Mouse (Mus musculus) c-Kit-negative CD71-positive TER-119-positive erythroid progenitor cells, embryonic 14.5 days (primary cell): Measurements from ENCODE around the gene Plin2.
A peak's percentile ranks its signal among the peaks of the same experiment; 100 is the strongest.

ENCODE experiments used
- DNase-seq: peaks from one replicate; pipeline ENCODE4 v3.0.0-alpha.2; 2013; ENCODE audit warnings: low read depth, low spot score

The Plin2 gene

GRCm38 (mm10) chr4:86669780-86670201, at the start of gene Plin2:
Plin2 (minus strand) TSS chr4:86670060.
- DNase-seq: peak; percentile 66

DNA sequence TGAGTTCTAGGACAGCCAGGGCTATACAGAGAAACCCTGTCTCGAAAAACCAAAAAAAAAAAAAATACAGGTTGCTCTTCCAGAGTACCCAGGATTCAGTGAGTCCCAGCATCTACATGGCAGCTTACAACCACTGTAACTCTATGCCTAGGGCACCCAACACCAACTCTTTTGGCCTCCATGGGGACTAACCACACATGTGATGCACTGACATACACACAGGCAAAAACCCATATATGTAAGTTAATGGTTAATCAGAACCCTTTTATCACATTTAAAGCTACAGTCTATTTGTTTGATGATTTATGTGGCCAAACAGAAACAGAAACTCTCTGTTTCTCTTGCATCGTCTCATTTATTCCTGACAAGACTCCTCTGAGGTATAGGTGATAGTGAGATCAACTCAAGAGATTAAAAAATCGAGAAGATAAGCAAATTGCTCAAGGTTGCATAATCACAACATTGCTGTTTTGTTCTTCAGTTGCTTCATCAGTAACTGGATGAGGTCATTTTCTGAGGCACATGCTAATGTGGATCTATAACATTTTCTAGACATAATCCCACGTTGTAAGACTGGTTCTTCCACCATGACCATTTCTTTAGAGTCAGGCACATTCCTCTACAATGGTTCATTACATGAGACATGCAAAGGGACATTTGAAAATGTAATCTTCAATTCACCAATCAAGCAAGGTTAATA, 49.2 kb upstream of the Plin2 start:
- DNase-seq: no peak

DNA sequence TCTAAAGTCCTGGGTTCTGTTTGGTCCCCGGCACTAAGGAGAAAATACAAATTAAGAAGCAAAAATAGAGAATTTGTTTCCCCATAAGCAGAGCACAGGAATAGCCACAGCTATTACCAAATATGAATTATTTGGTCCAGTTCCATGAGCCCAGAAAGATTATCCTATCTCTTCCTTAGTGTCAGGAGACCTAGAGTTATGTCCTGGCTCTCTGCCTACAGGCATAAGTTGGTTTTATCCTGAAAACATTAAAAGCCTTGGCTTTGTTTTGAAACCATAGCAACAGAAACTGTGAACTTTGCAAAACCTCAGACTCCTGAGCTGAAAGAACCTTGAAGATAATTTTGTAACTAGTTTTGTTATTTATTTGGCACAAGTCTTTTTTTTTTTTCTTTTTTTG, 47.3 kb upstream of the Plin2 start:
- no peak for DNase-seq

DNA sequence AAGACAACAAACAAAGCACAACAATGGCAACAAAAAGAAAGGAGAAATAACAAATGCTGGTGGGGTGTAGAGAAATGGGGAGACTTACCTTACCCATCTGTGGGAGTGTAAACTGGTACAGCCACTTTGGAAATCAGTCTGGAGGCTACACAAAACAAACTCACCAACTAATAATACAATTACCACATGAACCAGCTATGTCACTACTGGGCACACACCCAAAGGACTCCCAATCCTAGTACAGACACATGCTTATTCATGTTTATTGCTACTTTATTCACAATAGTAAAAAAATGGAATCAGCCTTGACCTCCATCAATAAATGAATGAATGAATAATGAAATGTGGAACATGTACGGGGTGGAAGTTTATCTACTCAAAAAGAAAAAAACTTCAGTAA, 45.5 kb upstream of the Plin2 start:
- DNase-seq: no peak

DNA sequence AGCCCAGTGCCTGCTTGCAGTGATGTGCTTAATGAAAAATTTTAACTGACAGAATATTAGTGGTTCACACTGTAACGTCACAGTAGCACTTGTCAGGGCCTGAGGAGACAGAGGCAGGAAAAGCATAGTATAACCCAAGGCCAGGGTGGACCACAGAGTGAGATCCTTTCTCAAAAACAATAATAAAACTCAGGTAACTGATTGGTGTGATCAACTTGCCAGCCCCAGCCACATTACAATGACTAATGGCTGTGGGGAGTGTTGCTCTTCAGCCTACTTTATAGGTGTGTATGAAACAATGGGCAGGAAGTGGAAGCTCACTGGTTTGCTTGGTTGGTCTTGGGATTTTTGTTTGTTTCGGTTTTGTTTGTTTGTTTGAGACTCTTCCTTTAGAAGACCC, 43.7 kb upstream of the Plin2 start:
- DNase-seq: no peak

GRCm38 (mm10) chr4:86712751-86713195, 42.9 kb upstream of the Plin2 start:
- no peak for DNase-seq

DNA sequence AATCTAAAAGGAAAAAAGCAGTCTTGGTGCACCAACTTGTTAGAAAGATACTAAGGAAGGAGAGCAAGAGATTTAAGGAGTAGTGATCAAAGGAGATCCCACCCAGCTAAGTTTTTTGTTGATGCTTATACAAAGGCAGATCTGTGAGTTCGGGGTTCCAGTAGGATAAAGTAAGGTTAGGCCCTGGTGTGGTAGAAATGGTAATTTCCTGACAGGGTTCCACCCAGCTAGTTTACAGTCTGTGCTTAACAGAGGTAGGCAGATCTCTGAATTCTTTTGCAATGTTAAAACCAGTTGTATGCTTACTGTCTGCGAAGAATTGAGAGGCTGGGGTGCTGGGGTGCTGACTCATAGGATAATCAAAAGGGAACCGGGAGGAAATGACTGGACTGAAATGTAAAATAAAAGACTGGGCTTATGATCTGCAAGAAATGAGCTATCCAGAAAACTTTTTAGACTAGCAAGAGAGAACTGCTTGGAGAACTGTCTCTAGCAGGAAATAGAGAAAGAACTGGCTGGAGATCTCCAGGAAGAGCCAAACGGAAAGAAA, 40.9 kb upstream of the Plin2 start:
- DNase-seq: no peak

DNA sequence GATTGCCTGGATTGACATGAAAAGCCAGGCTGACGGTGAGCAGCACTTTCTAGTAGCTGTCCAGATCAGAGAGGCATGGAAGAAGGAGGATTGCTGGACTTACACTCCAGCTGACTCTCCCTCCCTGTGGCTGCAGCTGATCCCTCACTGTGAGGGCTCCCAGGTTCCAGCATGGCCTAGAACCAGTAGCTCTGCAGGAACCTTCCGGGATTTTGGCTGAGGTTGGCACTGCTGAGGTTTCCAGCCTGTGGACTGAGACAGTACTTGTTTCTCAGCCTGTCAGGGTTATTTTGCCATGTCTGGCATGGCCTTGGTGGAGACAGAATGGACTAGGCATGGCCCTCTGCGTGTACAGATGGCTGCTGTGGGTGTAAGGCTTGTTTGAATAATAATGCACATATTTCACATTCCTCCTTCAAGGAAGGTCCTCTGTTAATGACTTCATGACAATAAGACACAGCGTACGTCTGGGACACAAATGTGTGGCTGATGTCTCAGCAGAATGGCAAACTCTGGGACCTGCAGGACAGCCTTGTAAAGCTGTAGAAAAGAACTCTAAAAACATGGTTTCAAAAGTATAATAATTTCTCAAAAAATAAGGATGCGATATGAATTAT, 40.3 kb upstream of the Plin2 start:
- DNase-seq: no peak

DNA sequence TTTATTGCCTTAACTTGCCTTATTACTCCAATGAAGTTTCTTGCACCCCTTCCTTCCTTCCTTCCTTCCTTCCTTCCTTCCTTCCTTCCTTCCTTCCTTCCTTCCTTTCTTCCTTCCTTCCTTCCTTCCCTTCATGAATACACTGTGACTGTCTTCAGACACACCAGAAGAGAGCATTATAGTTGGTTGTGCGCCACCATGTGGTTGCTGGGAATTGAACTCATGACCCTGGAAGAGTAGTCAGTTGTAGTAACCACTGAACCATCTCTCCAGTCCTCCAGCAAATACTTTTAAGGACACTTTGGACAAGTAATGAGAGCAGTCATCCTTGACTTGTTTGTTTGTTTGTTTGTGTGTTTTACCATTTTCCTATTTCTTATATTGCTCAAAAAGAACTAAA, 38.9 kb upstream of the Plin2 start:
- DNase-seq: no peak

GRCm38 (mm10) chr4:86699161-86699865, 29.5 kb upstream of the Plin2 start:
- DNase-seq: no peak

- DNase-seq: peak; percentile 49
Observed at GRCm38 (mm10) chr4:86696890-86697289, 27.0 kb upstream of the Plin2 start.

DNA sequence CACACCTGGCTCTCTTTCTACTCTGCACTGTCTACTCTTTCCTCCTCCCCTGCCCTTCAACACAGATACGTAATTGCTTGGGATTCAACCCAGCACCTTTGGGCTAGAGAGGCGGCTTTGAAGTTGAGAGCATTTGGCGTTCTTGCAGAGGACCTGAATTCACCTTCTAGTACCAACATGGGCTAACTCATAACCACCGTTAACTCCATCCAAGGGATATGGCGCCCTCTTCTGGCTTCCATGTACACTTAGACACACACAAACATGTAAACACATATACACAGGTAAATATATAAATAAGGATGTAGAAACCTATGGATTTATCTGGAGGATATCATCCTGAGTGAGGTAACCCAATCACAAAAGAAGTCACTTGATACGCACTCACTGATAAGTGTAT, 25.2 kb upstream of the Plin2 start:
- peak; percentile 71 for DNase-seq

DNA sequence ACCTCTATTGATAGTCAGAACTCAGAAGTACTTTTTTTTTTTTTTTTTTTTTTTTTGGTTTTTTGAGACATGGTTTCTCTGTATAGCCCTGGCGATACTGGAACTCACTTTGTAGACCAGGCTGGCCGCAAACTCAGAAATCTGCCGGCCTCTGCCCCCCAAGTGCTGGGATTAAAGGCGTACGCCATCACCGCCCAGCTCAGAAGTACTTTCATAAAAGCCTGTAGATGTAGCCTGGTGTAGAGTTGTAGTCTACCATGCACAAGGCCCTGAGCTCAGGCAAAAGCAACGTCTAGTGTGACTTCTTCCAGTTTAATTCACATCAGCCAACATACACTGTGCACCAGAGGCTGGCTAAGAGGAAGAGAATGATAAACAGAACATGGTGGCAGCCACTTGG, 23.1 kb upstream of the Plin2 start:
- no peak for DNase-seq

- DNase-seq: no peak
Observed at GRCm38 (mm10) chr4:86691290-86691689, 21.4 kb upstream of the Plin2 start.

- no peak for DNase-seq
Observed at GRCm38 (mm10) chr4:86690768-86691167, 20.9 kb upstream of the Plin2 start.

- no peak for DNase-seq
Observed at GRCm38 (mm10) chr4:86690194-86690593, 20.3 kb upstream of the Plin2 start.

DNA sequence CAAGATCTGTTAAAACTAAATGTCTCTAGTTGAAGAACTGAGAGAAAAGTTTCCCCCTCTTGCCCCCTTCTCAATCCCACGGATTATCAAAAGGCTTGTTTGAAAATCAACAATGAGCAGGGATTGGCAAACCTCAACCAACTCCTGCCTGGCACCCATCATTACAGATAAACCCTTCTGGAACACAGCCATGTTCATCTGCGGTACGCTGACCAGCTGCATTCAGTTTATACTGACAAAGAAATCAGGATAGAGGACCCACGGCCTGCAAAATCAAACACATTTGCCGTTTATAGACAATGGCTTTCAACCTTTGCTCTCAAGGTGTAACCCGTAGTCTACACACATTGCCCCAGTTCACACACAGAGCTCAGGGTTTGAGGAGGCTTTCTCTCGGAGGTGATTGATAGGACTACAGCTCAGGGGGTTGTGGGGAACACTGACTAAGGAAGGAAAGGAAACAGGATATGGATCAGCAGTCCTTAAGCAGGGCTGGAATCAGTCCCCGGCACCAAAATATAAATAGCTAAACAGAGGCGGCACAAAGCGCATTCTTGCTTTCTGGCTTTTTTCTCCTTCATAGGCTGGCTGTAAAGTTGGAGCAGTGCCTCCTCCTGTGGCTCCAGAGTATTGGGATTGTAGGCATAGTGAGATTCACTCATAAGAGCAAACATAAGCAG, 19.3 kb upstream of the Plin2 start:
- DNase-seq: no peak

DNA sequence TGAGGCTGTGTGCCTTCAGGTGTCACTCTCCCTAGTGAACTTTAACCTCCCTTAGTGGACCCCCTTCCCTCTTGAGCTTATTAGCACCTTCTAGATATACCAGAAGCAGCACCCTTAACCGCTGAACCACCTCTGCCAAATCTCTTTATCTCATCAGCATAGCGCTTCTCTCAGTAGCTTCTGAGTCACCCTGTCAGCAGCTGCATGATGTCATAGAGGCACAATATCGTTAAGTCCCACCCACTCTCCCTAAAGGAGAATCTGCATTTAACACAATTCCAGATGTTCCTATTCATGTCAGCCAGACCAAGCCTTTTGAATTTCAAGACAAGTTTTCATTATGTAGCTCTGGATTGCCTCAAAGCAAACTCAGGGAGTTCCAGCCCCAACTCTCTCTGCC, 16.7 kb upstream of the Plin2 start:
- DNase-seq: no peak

DNA sequence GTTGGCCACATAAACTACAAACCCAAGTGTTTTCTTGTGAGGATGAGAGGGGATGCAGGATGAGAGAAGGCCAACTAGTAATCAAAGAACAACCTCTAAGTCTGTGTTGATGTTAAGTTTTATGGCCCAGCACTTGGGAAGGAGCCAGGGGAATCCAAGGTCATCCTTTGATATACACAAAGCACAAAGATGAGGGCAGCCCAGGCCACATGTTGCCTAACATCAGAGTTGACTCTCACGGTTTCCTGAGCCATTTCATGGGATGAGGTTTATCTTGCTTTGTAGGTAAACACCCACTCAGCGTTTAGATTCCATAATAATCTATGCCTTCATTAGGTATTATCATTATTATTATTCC, 16.1 kb upstream of the Plin2 start:
- DNase-seq: no peak

- DNase-seq: no peak
Observed at GRCm38 (mm10) chr4:86685231-86686008, 15.6 kb upstream of the Plin2 start.

- DNase-seq: no peak
Observed at GRCm38 (mm10) chr4:86684806-86685205, 14.9 kb upstream of the Plin2 start.
